Mouse (Mus musculus): Measurements from ENCODE around the gene Scamp2. TPM values are rescaled to one million over a fixed set of nuclear protein-coding genes. Genes with fewer than 3 reads are reported as not detected.

Gene Scamp2
- polyA plus RNA-seq, 1 experiment from 2014 or later: 93.4 TPM

DNA sequence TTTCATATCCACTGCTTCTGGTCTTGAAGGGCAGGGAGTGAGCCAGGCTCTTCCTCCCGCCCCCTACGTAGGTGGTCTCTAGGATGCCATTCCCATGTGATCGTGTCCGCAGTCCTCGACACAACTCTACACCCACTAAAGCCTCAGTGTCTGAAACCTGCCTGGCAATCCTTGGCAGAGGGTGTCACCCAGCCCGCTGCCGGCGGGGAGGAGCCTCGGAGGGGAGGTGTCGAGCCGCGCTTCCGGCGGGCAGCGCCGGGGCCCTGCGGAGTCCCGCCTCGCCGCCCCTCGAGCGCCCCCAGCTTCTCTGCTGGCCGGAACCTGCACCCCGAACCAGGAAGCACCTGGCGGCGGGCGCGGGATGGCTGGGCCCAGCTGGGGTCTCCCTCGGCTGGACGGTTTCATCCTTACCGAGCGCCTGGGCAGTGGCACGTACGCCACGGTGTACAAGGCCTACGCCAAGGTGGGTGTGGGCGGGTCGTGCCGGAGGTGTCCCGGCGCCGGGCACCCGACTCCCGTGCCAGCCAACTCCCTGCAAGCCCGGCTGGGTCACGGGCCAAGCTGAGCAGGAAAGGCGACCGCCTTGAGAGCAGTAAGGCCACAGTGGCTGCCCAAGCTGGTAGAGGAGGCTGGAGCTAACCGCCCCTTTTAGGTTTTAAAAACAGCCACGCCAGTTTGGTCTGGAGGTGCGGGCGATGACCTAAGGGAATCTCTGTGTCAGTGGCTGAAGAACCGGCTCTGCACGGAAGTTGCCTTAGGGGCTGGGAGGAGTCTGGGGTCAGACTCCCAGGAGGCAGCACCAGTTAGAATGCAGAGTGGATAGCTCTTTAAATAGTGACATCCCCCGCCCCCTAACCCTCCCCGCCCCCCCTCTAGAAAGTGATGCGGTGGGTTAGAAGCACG, 28.7 kb downstream of the Scamp2 start, which contains the start of gene Ulk3:
Gene Ulk3, plus strand, starts transcription at position 229 of the 903 bp plus-strand sequence.
- H3K36me3 ChIP-seq (ENCODE audit: insufficient read depth, low read length): peaks cover 28% of the 10 kb centered on the region
- H3K9me3 ChIP-seq (ENCODE audit: low read length): no peaks in the 10 kb centered on the region
- peak within 1 kb of the TSS; percentile 91 for H3K4me2 ChIP-seq (replicated peaks; ENCODE audit: low read depth, low read length)
- H3K4me1 ChIP-seq (ENCODE audit: insufficient read depth, low read length): peaks cover 22% of the 10 kb centered on the region
- peak within 1 kb of the TSS; percentile 77 for H3K4me3 ChIP-seq (ENCODE audit: low read length)
- peak; percentile 83 for ATAC-seq (ENCODE audit: low FRiP score, low TSS enrichment)
- H3K27ac ChIP-seq (ENCODE audit: low read length): peak within 1 kb of the TSS; percentile 91
- peak within 1 kb of the TSS; percentile 84 for H3K9ac ChIP-seq (replicated peaks; ENCODE audit: low read length)
- no peaks in the 10 kb centered on the region for H3K27me3 ChIP-seq (ENCODE audit: insufficient read depth, low read length)
- under 1% methylated on average over 58 of the region's 58 CpGs for WGBS

- Histone ChIP-seq H3K4me2 (replicated peaks; ENCODE audit: low read depth, low read length) (peak overlapping the region; percentile 91; the same call in 1 of the 2 replicates), H3K27me3 (ENCODE audit: insufficient read depth, low read length) (no peaks in the 10 kb centered on the region), H3K9ac (replicated peaks; ENCODE audit: low read length) (no peak overlapping the region), H3K27ac (ENCODE audit: low read length) (no peak overlapping the region), H3K4me3 (ENCODE audit: low read length) (no peak overlapping the region), H3K36me3 (ENCODE audit: insufficient read depth, low read length) (peaks cover 38% of the 10 kb centered on the region), H3K4me1 (ENCODE audit: insufficient read depth, low read length) (peaks cover 22% of the 10 kb centered on the region), H3K9me3 (ENCODE audit: low read length) (no peaks in the 10 kb centered on the region)
- 48% methylated on average over 5 of the region's 5 CpGs for WGBS
- no peak for ATAC-seq (ENCODE audit: low FRiP score, low TSS enrichment)
These were observed 30.0 kb downstream of the Scamp2 start for GRCm38 (mm10) chr9:57590726-57591125.

- ATAC-seq (ENCODE audit: low FRiP score, low TSS enrichment): peak; percentile 28
- H3K36me3 ChIP-seq (ENCODE audit: insufficient read depth, low read length): peaks cover 19% of the 10 kb centered on the region
- H3K4me1 ChIP-seq (ENCODE audit: insufficient read depth, low read length): peaks cover 35% of the 10 kb centered on the region
- no peak overlapping the region for H3K27ac ChIP-seq (ENCODE audit: low read length)
- WGBS: 35% methylated on average over 12 of the region's 12 CpGs
- H3K4me2 ChIP-seq (replicated peaks; ENCODE audit: low read depth, low read length): no peak overlapping the region
- H3K9ac ChIP-seq (replicated peaks; ENCODE audit: low read length): no peak overlapping the region
- H3K27me3 ChIP-seq (ENCODE audit: insufficient read depth, low read length): no peaks in the 10 kb centered on the region
- no peaks in the 10 kb centered on the region for H3K9me3 ChIP-seq (ENCODE audit: low read length)
- H3K4me3 ChIP-seq (ENCODE audit: low read length): no peak overlapping the region
These were observed 32.9 kb downstream of the Scamp2 start for GRCm38 (mm10) chr9:57593454-57594173.

DNA sequence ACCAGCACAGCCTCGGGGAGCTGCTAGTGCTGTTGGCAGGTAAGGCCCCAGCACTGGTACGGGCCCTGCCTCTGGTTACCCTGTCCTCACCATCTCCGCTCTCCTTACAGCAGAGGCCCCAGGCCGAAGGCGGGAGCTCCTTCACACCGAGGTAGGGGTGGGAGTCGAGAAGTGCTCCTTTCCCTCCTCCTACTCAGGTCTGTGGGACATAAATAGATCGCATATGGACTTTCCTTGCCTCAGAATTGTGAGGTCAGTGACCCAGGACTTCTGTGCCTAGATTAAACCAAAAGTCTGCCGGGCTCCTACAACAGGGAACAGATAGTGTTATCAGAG, 33.4 kb downstream of the Scamp2 start:
- H3K27me3 ChIP-seq (ENCODE audit: insufficient read depth, low read length): no peaks in the 10 kb centered on the region
- peaks cover 35% of the 10 kb centered on the region for H3K4me1 ChIP-seq (ENCODE audit: insufficient read depth, low read length)
- ATAC-seq (ENCODE audit: low FRiP score, low TSS enrichment): peak; percentile 5; the same call in 1 of the 2 replicates
- peaks cover 19% of the 10 kb centered on the region for H3K36me3 ChIP-seq (ENCODE audit: insufficient read depth, low read length)
- H3K4me3 ChIP-seq (ENCODE audit: low read length): no peak overlapping the region
- no peak overlapping the region for H3K27ac ChIP-seq (ENCODE audit: low read length)
- no peaks in the 10 kb centered on the region for H3K9me3 ChIP-seq (ENCODE audit: low read length)
- 49% methylated on average over 9 of the region's 9 CpGs for WGBS
- H3K4me2 ChIP-seq (replicated peaks; ENCODE audit: low read depth, low read length): no peak overlapping the region
- H3K9ac ChIP-seq (replicated peaks; ENCODE audit: low read length): no peak overlapping the region

- H3K36me3 ChIP-seq (ENCODE audit: insufficient read depth, low read length): peaks cover 19% of the 10 kb centered on the region
- no peak overlapping the region for H3K4me2 ChIP-seq (replicated peaks; ENCODE audit: low read depth, low read length)
- 0 out of 2 replicates have a peak overlapping the region, but pooled peaks have one; percentile 4 for H3K9ac ChIP-seq (replicated peaks; ENCODE audit: low read length)
- H3K27me3 ChIP-seq (ENCODE audit: insufficient read depth, low read length): no peaks in the 10 kb centered on the region
- peaks cover 40% of the 10 kb centered on the region for H3K4me1 ChIP-seq (ENCODE audit: insufficient read depth, low read length)
- H3K9me3 ChIP-seq (ENCODE audit: low read length): no peaks in the 10 kb centered on the region
- no peak for ATAC-seq (ENCODE audit: low FRiP score, low TSS enrichment)
- no peak overlapping the region for H3K27ac ChIP-seq (ENCODE audit: low read length)
- no peak overlapping the region for H3K4me3 ChIP-seq (ENCODE audit: low read length)
- 82% methylated on average over 8 of the region's 8 CpGs for WGBS
These were observed 36.5 kb downstream of the Scamp2 start for GRCm38 (mm10) chr9:57597265-57597664.

- H3K4me3 ChIP-seq (ENCODE audit: low read length): no peak overlapping the region
- 21% methylated on average over 4 of the region's 4 CpGs for WGBS
- peaks cover 16% of the 10 kb centered on the region for H3K36me3 ChIP-seq (ENCODE audit: insufficient read depth, low read length)
- peaks cover 40% of the 10 kb centered on the region for H3K4me1 ChIP-seq (ENCODE audit: insufficient read depth, low read length)
- no peaks in the 10 kb centered on the region for H3K9me3 ChIP-seq (ENCODE audit: low read length)
- peak; percentile 13; the same call in 1 of the 2 replicates for ATAC-seq (ENCODE audit: low FRiP score, low TSS enrichment)
- H3K27ac ChIP-seq (ENCODE audit: low read length): no peak overlapping the region
- H3K27me3 ChIP-seq (ENCODE audit: insufficient read depth, low read length): no peaks in the 10 kb centered on the region
- no peak overlapping the region for H3K9ac ChIP-seq (replicated peaks; ENCODE audit: low read length)
- no peak overlapping the region for H3K4me2 ChIP-seq (replicated peaks; ENCODE audit: low read depth, low read length)
These were observed 37.2 kb downstream of the Scamp2 start for GRCm38 (mm10) chr9:57597929-57598382.

DNA sequence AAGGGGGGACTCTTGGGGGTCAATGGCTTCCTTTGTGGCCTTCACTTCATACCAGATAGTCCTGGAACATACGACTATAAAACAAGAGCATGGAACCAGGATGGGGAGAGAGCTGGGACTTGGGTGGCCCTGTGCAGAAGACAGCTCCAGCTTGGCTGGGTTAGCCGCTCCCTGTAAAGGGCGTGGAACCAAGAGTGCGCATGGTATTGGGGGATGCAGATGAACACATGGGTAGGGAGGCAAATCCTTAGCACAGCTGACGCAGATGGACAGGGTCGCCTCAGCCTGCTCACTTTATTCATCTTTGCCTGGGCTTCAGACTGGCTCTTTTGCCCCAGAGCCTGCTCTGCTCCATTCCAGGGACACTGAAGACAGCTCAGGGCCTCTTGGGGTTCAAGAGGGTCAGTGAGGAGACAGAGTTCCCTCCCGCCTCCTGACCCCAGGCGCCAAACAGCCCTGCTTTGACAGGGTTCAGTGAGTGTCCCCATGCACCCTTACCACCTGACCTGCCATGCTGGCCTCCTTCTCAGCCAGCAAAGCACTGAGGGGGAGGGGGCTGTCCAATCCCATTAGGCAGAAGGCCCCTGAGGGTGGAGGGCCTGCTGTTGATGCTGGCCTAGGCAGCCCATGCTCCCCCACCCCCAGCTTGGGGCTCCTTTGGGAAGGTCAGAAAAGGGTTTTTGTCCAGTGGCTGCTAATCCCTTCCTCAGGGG, 38.3 kb downstream of the Scamp2 start:
- H3K36me3 ChIP-seq (ENCODE audit: insufficient read depth, low read length): peaks cover 13% of the 10 kb centered on the region
- no peak overlapping the region for H3K9ac ChIP-seq (replicated peaks; ENCODE audit: low read length)
- H3K4me1 ChIP-seq (ENCODE audit: insufficient read depth, low read length): peaks cover 33% of the 10 kb centered on the region
- H3K4me2 ChIP-seq (replicated peaks; ENCODE audit: low read depth, low read length): no peak overlapping the region
- H3K9me3 ChIP-seq (ENCODE audit: low read length): no peaks in the 10 kb centered on the region
- ATAC-seq (ENCODE audit: low FRiP score, low TSS enrichment): peak; percentile 46
- no peak overlapping the region for H3K27ac ChIP-seq (ENCODE audit: low read length)
- H3K4me3 ChIP-seq (ENCODE audit: low read length): no peak overlapping the region
- WGBS: 48% methylated on average over 8 of the region's 8 CpGs
- no peaks in the 10 kb centered on the region for H3K27me3 ChIP-seq (ENCODE audit: insufficient read depth, low read length)

- peak; percentile 39; the same call in 1 of the 2 replicates for ATAC-seq (ENCODE audit: low FRiP score, low TSS enrichment)
- no peak overlapping the region for H3K9ac ChIP-seq (replicated peaks; ENCODE audit: low read length)
- peaks cover 3% of the 10 kb centered on the region; the same call in 1 of the 2 replicates for H3K27me3 ChIP-seq (ENCODE audit: insufficient read depth, low read length)
- H3K27ac ChIP-seq (ENCODE audit: low read length): no peak overlapping the region
- no peak overlapping the region for H3K4me2 ChIP-seq (replicated peaks; ENCODE audit: low read depth, low read length)
- H3K4me1 ChIP-seq (ENCODE audit: insufficient read depth, low read length): peaks cover 31% of the 10 kb centered on the region
- H3K36me3 ChIP-seq (ENCODE audit: insufficient read depth, low read length): no peaks in the 10 kb centered on the region
- no peaks in the 10 kb centered on the region for H3K9me3 ChIP-seq (ENCODE audit: low read length)
- 3% methylated on average over 3 of the region's 3 CpGs for WGBS
- no peak overlapping the region for H3K4me3 ChIP-seq (ENCODE audit: low read length)
These were observed 40.0 kb downstream of the Scamp2 start for GRCm38 (mm10) chr9:57600620-57601352.

- no peaks in the 10 kb centered on the region for H3K9me3 ChIP-seq (ENCODE audit: low read length)
- ATAC-seq (ENCODE audit: low FRiP score, low TSS enrichment): no peak
- H3K27me3 ChIP-seq (ENCODE audit: insufficient read depth, low read length): peaks cover 4% of the 10 kb centered on the region; the same call in 1 of the 2 replicates
- H3K9ac ChIP-seq (replicated peaks; ENCODE audit: low read length): no peak overlapping the region
- peaks cover 33% of the 10 kb centered on the region for H3K4me1 ChIP-seq (ENCODE audit: insufficient read depth, low read length)
- H3K27ac ChIP-seq (ENCODE audit: low read length): no peak overlapping the region
- H3K4me2 ChIP-seq (replicated peaks; ENCODE audit: low read depth, low read length): no peak overlapping the region
- H3K4me3 ChIP-seq (ENCODE audit: low read length): no peak overlapping the region
- no peaks in the 10 kb centered on the region for H3K36me3 ChIP-seq (ENCODE audit: insufficient read depth, low read length)
- WGBS: 33% methylated on average over 2 of the region's 2 CpGs
These were observed 40.6 kb downstream of the Scamp2 start for GRCm38 (mm10) chr9:57601353-57601706.

Data from kidney, embryonic 16.5 days (tissue).